Mouse (Mus musculus): ENCODE measurements at regions not wholly inside any gene's neighbourhood (a gene's known extent, or its start where the extent isn't known, plus 50 kb on each side); places are given as distances from the start of the nearest gene placed in this dataset.

DNA sequence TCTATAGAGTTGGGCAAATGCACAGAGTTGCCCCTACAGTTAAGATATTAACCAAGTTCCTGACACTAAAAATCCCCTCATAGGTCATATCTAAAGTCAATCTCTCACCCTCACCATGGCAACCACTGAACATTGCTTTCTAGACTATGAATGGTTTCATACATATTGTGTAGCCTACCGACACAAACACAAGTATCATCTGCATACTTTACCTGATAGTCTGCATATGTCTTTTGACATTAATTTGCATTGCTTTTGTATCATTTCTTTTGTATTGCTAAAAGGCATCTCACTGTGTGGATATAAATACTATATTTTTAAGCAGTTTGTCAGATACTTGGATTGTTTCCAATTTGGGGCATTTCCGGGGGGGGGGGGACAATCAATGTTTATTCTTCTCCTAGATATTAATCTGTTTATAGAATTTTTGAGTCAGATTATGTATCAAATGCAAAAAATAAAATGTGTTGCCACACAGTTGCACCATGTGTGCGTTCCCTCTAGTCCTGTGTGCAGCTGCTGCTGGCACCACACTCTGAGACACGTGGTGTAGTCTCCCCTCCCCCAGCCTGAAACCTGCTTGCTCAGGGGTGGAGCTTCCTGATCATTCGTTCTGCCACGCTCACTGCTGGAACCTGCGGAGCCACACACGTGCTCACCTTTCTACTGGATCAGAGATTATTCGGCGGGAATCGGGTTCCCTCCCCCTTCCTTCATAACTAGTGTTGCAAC lies 94.7 kb upstream of the Mapk10 start:
- no peak for DNase-seq

DNA sequence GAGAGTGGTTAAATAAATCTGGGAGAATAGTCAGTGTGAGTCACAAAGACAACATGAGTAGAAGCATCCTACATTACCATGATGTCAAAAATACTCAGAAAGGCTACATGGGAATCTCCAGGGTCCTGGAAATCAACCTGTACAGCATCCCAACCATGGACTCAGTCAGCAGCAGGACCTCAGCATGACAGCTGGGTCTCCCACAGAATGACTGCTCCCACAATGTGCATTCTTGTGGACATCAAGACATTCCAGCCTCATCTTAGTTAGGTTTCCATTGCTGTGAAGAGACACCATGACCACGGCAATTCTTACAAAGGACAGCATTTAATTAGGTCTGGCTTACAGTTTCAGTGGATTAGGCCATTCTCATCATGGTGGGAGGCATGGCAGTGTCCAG lies 93.8 kb upstream of the Mapk10 start:
- no peak for DNase-seq

DNA sequence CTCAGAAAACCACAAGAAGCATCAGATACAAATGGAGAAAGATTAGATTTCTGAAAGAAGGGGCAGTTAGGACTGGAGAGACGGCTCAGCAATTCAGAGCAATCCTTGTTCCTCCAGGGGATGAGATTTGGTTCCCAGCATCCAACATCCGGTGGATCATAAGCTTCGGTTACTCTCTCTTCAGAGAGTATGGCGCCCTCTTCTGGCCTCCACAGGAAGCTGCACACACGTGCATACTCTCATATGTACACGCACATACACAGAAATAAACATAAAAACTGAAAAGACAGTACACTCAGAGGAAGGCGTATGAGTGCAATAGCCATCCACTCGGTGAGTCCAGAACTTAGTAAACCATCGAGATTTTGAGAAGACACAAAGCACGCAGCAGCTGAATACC lies 91.6 kb upstream of the Mapk10 start:
- no peak for DNase-seq

DNA sequence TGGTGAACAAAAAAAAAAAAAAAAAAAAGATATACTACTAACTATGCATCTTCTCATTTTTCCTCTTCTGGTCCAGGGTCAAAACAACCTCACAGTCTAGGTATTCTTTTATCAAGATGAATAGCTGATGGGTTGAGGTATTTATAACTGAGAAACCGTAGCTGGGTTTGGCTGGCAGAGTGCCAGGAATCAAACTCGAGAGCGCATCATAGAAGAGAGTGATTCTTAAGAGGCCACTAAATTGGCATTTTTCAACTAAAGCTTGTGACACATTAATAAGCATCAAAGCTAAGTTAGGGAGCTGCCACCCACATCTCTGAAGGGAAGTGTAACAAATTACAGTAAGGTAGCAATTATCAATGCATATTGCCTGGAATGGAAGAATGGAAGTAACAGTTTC lies 90.2 kb upstream of the Mapk10 start:
- no peak for DNase-seq

DNA sequence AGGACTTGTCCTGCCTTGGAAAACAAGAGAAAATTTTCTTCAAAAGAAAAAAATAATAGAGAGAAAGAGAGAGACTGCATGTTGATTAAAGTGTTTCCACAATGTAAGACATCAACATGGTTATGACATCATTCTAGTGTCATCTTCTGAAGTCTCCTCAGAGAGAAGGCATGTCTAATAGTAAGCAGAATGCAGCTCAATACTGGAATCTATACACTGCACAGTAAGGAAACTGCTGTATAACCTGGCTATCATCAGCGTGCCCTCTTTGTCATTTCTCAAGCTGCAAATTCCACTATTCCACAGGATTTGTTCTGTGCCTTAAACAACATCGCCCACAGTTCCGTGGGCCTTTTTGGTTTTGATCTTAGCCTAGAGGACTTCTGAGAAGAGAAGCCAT lies 82.8 kb upstream of the Mapk10 start:
- DNase-seq: no peak

DNA sequence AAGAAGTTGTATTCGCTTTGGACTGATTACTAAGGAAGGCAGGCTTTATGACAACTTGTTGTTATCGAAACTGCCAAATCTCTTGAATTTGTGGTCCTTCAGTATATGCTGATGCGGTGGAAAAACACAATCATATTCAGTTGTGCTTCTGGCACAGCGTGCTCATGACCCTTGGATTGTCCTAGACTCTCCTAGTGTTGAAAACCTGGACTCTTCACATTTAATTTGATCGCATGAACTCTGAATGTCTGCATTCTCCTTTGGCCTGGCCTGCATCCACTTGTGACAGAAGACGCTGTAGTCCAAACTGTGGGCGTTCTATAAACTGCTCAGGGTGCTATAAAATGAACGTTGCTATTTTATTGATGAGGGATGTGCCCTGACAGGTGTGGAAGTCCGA lies 80.6 kb upstream of the Mapk10 start:
- DNase-seq: no peak

DNA sequence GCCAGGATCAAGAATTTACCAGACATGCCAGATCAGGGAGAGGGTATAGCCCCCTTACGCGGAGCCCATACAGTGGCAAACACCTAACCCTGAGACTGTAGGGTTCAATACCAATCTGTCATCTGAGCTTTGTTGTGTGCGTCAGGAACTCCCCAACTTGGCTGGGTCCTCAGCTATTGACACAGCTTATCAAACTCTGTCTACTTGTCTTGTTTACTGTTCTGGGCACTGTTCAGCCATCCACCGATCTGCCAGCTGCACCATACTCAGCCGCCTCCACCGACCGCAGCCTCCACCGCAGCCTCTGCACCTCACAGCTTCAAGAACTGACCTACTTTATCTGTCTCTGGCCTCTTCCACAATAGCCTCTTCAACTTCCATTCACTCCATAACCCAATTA lies 80.1 kb upstream of the Mapk10 start:
- no peak for DNase-seq

DNA sequence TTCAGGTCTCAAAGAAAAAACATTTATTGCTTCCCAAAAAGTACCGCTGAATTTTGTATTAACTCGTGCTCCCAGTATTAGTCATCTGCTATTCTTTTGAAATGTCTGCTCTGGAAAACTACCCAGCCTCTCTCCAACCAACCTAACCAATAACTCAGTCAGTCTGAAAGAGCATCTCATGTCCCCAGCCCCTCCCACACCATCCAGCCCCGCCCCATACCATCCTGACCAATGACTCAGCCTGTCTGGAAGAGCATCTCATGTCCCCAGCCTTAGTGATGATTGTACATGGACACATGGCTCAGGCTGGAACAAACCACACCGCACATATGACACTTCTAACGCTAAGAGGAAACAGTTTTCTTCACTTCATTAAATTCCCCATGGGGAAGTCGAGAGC lies 58.1 kb upstream of the Mapk10 start:
- no peak for DNase-seq

DNA sequence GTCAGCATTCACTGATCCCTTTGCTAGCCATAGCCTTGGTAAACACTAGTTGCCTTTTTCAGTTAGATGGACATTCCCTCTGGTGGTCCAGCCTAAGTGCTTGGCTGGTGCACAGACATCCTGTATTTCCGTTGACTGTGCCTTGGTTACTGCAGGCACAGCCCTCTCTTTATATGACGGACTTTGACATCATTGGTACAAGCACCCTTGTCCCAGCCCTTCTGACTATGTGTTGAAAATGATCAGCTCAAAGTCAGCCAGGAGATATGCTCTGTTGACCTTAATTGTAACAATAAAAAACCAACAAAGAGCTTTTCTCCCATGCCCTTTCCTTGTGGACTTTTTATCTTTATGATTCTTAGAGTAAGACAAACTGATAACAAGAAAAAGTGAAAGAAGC lies 53.8 kb upstream of the Mapk10 start:
- no peak for DNase-seq

DNA sequence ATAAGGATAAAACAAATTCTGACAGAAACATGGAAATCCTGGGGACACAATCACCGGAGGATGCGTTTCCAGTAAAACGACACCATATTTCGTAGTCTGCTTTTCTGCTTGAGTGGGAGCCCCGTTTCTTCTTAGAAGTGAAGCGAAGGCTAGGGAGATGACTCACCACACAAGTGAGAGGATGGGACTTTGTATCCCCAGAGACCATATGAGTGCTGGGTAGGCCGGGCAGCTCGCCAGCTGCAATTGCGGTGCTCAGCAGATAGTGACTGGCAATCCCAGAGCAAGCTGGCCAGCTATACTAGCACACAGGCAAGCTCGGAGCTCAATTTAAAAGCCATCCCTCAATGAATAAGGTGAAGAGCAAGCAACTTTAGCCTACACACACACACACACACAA lies 50.3 kb upstream of the Mapk10 start:
- no peak for DNase-seq

Measured in spleen, adult 18-20 months (tissue).